Mouse (Mus musculus) intestine, postnatal 0 days (tissue): ENCODE measurements around the gene Cox14. TPM values are rescaled to one million over a fixed set of nuclear protein-coding genes. Genes with fewer than 3 reads are reported as not detected.

ENCODE experiments used
- ATAC-seq: fragments of 200-750 bp; cut with Nextera tagmentation; 2 replicates; pipeline ENCODE4 v1.8.0; 2017; ENCODE audit warnings: mild to moderate bottlenecking, moderate TSS enrichment, moderate library complexity
- H3K27ac ChIP-seq: fragments of 300-500 bp; sonication (generic); 2 replicates; pipeline ENCODE4 v1.5.1; 2014; ENCODE audit warnings: mild to moderate bottlenecking, low read depth, low read length, moderate library complexity
- H3K27me3 ChIP-seq: fragments of 300-500 bp; sonication (generic); replicated peaks from 2 replicates; pipeline ENCODE4 v1.6.1; 2014; ENCODE audit warnings: low read length, mixed read lengths; ENCODE audit not compliant: control insufficient read depth, insufficient read depth
- H3K36me3 ChIP-seq: fragments of 300-500 bp; sonication (generic); 2 replicates; pipeline ENCODE4 v1.6.1; 2014; ENCODE audit warnings: mild to moderate bottlenecking, moderate library complexity; ENCODE audit not compliant: control insufficient read depth, insufficient read depth
- H3K4me1 ChIP-seq: fragments of 300-500 bp; sonication (generic); replicated peaks from 2 replicates; pipeline ENCODE4 v1.6.1; 2014; ENCODE audit warnings: antibody characterized with exemption, low read length, mixed read lengths; ENCODE audit not compliant: control insufficient read depth, insufficient read depth
- H3K4me2 ChIP-seq: fragments of 300-500 bp; sonication (generic); replicated peaks from 2 replicates; pipeline ENCODE4 v1.6.1; 2014; ENCODE audit warnings: low read depth, mild to moderate bottlenecking, moderate library complexity
- H3K4me3 ChIP-seq: fragments of 300-500 bp; sonication (generic); 2 replicates; pipeline ENCODE4 v1.5.1; 2014; ENCODE audit warnings: low read depth, low read length
- H3K9ac ChIP-seq: fragments of 300-500 bp; sonication (generic); 2 replicates; pipeline ENCODE4 v1.6.1; 2014; ENCODE audit warnings: mild to moderate bottlenecking, low read depth, low read length
- H3K9me3 ChIP-seq: fragments of 300-500 bp; sonication (generic); 2 replicates; pipeline ENCODE4 v1.6.1; 2016; ENCODE audit warnings: mixed run types; ENCODE audit not compliant: control insufficient read depth
- CTCF ChIP-seq: sonication (generic); IDR thresholded peaks from 2 replicates; pipeline ENCODE4 v1.5.1; 2016; ENCODE audit warnings: low read depth, mild to moderate bottlenecking, control low read depth, antibody characterized with exemption, moderate library complexity
- WGBS: fragments of 180-500 bp; shearing (Covaris S2); extraction: QIAGEN DNeasy Blood & Tissue Kit; methylation state at CpG from one replicate; pipeline ENCODE4 v1.1.7; 2014; 5-methylcytosine and 5-hydroxymethylcytosine counted together
- polyA plus RNA-seq: library from polyadenylated mRNA; unstranded; fragments of >200 nt; fragmentation: Nextera tagmentation; extraction: Ambion mirVana; gene quantifications from 2 replicates; pipeline ENCODE4 v1.2.1, GENCODE M21; 2015

The Cox14 gene
- 298 and 301 TPM in 2 replicates for polyA plus RNA-seq

- H3K9me3 ChIP-seq, result no peaks in the 10 kb centered on the region
- H3K27ac ChIP-seq, result peak within 1 kb of the TSS; percentile 89
- H3K4me3 ChIP-seq, result peak within 1 kb of the TSS; percentile 87
- peaks cover 15% of the 10 kb centered on the region; the same call in 1 of the 2 replicates for H3K4me1 ChIP-seq
- ATAC-seq, result peak; percentile 87
- H3K4me2 ChIP-seq, result peak within 1 kb of the TSS; percentile 74
- H3K9ac ChIP-seq, result peak within 1 kb of the TSS; percentile 88
- WGBS, result under 1% methylated on average over 56 of the region's 68 CpGs
- peaks cover 47% of the 10 kb centered on the region for H3K36me3 ChIP-seq
- TF ChIP-seq CTCF, result peak; percentile 98
- H3K27me3 ChIP-seq, result no peaks in the 10 kb centered on the region
Measured at GRCm38 (mm10) chr15:99725341-99726155, at the start of gene Cox14. Cox14 (plus strand) TSS chr15:99725618.

- Histone ChIP-seq H3K4me1 (0 out of 2 replicates have a peak, but pooled peaks cover 4% of the 10 kb centered on the region), H3K4me3 (no peak overlapping the region), H3K4me2 (no peak overlapping the region), H3K36me3 (no peaks in the 10 kb centered on the region), H3K9ac (no peak overlapping the region), H3K9me3 (no peaks in the 10 kb centered on the region), H3K27me3 (peaks cover 12% of the 10 kb centered on the region), H3K27ac (no peak overlapping the region)
- 62% methylated on average over 8 of the region's 8 CpGs for WGBS
- ATAC-seq, result no peak
- no peak for TF ChIP-seq CTCF
Measured at GRCm38 (mm10) chr15:99677089-99677488, 48.3 kb upstream of the Cox14 start.

- Histone ChIP-seq H3K27me3 (0 out of 2 replicates have a peak, but pooled peaks cover 3% of the 10 kb centered on the region), H3K4me3 (no peak overlapping the region), H3K4me1 (0 out of 2 replicates have a peak, but pooled peaks cover 4% of the 10 kb centered on the region), H3K4me2 (no peak overlapping the region), H3K9ac (no peak overlapping the region), H3K27ac (no peak overlapping the region), H3K36me3 (no peaks in the 10 kb centered on the region), H3K9me3 (no peaks in the 10 kb centered on the region)
- peak; percentile 62 for TF ChIP-seq CTCF
- ATAC-seq, result no peak
- WGBS, result 16% methylated on average over 13 of the region's 13 CpGs
Measured at GRCm38 (mm10) chr15:99678063-99678800, 47.2 kb upstream of the Cox14 start.

GRCm38 (mm10) chr15:99679008-99679407 lies 46.4 kb upstream of the Cox14 start:
- Histone ChIP-seq H3K36me3 (no peaks in the 10 kb centered on the region), H3K27ac (no peak overlapping the region), H3K4me1 (0 out of 2 replicates have a peak, but pooled peaks cover 4% of the 10 kb centered on the region), H3K4me3 (no peak overlapping the region), H3K9me3 (no peaks in the 10 kb centered on the region), H3K4me2 (no peak overlapping the region), H3K27me3 (0 out of 2 replicates have a peak, but pooled peaks cover 3% of the 10 kb centered on the region), H3K9ac (no peak overlapping the region)
- no peak for ATAC-seq
- 60% methylated on average over 7 of the region's 7 CpGs for WGBS
- no peak for TF ChIP-seq CTCF

- H3K9ac ChIP-seq, result no peak overlapping the region
- no peaks in the 10 kb centered on the region for H3K9me3 ChIP-seq
- no peak overlapping the region for H3K27ac ChIP-seq
- no peak overlapping the region for H3K4me2 ChIP-seq
- 0 out of 2 replicates have a peak, but pooled peaks cover 4% of the 10 kb centered on the region for H3K4me1 ChIP-seq
- ATAC-seq, result no peak
- no peaks in the 10 kb centered on the region for H3K36me3 ChIP-seq
- WGBS, result 91% methylated on average over 7 of the region's 7 CpGs
- 0 out of 2 replicates have a peak, but pooled peaks cover 3% of the 10 kb centered on the region for H3K27me3 ChIP-seq
- peak; percentile 57 for TF ChIP-seq CTCF
- no peak overlapping the region for H3K4me3 ChIP-seq
Measured at GRCm38 (mm10) chr15:99682880-99683279, 42.5 kb upstream of the Cox14 start.

GRCm38 (mm10) chr15:99684156-99684555 lies 41.3 kb upstream of the Cox14 start:
- H3K4me3 ChIP-seq, result no peak overlapping the region
- no peaks in the 10 kb centered on the region for H3K4me1 ChIP-seq
- 0 out of 2 replicates have a peak, but pooled peaks cover 3% of the 10 kb centered on the region for H3K27me3 ChIP-seq
- H3K4me2 ChIP-seq, result no peak overlapping the region
- no peak overlapping the region for H3K27ac ChIP-seq
- no peak for ATAC-seq
- WGBS, result 93% methylated on average over 5 of the region's 5 CpGs
- H3K9me3 ChIP-seq, result no peaks in the 10 kb centered on the region
- no peaks in the 10 kb centered on the region for H3K36me3 ChIP-seq
- H3K9ac ChIP-seq, result no peak overlapping the region
- TF ChIP-seq CTCF, result no peak
